Mouse (Mus musculus): ENCODE measurements around the gene Abcg1. TPM values are rescaled to one million over a fixed set of nuclear protein-coding genes. Genes with fewer than 3 reads are reported as not detected.

The Abcg1 gene
- polyA plus RNA-seq (2014; fragmentation: Nextera tagmentation; extraction: Ambion mirVana), result 8.4 and 9.6 TPM in 2 replicates

DNA sequence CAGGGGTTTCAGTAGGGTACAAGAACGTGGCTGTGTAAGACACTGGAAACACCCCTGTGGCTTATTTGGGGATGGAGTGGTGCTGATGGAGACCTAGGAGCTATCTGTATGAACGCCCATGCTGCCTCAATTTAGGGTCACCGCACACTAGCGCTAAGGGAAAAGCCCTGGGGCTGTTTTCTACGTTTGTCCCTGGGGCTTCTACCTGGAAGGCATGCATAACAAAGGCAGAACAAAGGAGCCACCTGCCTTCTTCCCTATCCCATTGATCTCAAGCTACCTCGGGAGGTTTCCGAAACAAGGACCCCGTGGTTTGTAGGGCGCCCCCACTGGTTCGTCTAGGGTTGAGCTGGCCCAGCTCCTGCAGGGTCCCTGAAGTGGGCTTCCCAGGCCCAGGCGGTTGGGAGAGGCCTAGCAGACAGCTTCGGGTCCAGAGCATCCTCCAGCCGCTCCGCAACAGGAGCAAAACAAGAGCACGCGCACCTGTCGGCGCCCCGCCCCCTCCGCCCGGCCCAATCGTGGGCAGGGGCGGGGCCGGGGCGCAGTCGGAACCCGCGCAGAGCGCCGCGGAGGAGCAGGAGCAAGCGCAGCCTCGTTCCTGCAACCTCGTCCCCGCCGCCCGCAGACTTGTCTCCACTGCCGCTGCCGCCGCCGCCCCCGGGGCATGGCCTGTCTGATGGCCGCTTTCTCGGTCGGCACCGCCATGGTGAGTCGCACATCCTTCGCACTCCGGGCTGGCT is at the start of gene Abcg1:
Gene Abcg1 (plus strand): TSS at position 525 of the 740 bp plus-strand sequence.
- peak; percentile 67 for DNase-seq
- 2% methylated on average over 49 of the region's 49 CpGs for WGBS
- peaks cover 38% of the 10 kb centered on the region for H3K27me3 ChIP-seq (ENCODE audit: insufficient read depth, low read length)
- peaks cover 9% of the 10 kb centered on the region; the same call in 1 of the 2 replicates for H3K9me3 ChIP-seq (ENCODE audit: low read depth, low read length)
- H3K4me2 ChIP-seq, result peak within 1 kb of the TSS; percentile 80
- 0 out of 2 replicates have a peak, but pooled peaks cover 4% of the 10 kb centered on the region for H3K4me1 ChIP-seq (ENCODE audit: insufficient read depth)
- ATAC-seq (ENCODE audit: insufficient read depth), result peak; percentile 64; the same call in 1 of the 2 replicates
- peak; percentile 24; the same call in 1 of the 2 replicates for TF ChIP-seq CTCF (IDR thresholded peaks at IDR 0.05; ENCODE audit: low read depth)
- no peaks in the 10 kb centered on the region for H3K36me3 ChIP-seq (ENCODE audit: insufficient read depth)
- peak within 1 kb of the TSS; percentile 47 for H3K4me3 ChIP-seq (ENCODE audit: low read depth, low read length)
- H3K9ac ChIP-seq, result peak within 1 kb of the TSS; percentile 27
- H3K27ac ChIP-seq (ENCODE audit: low read depth), result peak within 1 kb of the TSS; percentile 27; the same call in 1 of the 2 replicates

DNA sequence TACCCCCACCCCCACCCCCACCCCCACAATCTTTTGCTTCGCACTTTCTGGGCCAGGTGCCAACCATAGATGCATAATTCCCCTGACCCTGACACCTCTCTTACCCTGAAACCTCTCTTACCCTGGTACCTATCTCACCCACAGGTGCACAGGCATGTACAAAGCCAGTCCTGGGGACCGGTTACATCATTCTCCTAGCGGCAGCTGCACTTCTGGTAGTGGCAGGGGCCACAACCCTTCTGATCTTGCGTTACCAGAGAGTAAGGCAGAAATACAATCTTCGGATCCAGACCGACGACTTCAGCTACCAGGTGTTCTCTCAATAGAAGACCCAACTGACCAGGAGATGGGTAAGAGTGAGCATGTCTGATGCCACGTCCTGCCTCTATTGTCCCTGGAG is 49.1 kb upstream of the Abcg1 start:
- H3K4me1 ChIP-seq (ENCODE audit: insufficient read depth), result no peaks in the 10 kb centered on the region
- H3K9me3 ChIP-seq (ENCODE audit: low read depth, low read length), result no peaks in the 10 kb centered on the region
- H3K27ac ChIP-seq (ENCODE audit: low read depth), result no peak overlapping the region
- no peak overlapping the region for H3K9ac ChIP-seq
- no peaks in the 10 kb centered on the region for H3K27me3 ChIP-seq (ENCODE audit: insufficient read depth, low read length)
- H3K36me3 ChIP-seq (ENCODE audit: insufficient read depth), result no peaks in the 10 kb centered on the region
- H3K4me3 ChIP-seq (ENCODE audit: low read depth, low read length), result no peak overlapping the region
- DNase-seq (no peak), ATAC-seq (ENCODE audit: insufficient read depth) (no peak)
- no peak for TF ChIP-seq CTCF (IDR thresholded peaks at IDR 0.05; ENCODE audit: low read depth)
- no peak overlapping the region for H3K4me2 ChIP-seq
- 75% methylated on average over 8 of the region's 8 CpGs for WGBS

DNA sequence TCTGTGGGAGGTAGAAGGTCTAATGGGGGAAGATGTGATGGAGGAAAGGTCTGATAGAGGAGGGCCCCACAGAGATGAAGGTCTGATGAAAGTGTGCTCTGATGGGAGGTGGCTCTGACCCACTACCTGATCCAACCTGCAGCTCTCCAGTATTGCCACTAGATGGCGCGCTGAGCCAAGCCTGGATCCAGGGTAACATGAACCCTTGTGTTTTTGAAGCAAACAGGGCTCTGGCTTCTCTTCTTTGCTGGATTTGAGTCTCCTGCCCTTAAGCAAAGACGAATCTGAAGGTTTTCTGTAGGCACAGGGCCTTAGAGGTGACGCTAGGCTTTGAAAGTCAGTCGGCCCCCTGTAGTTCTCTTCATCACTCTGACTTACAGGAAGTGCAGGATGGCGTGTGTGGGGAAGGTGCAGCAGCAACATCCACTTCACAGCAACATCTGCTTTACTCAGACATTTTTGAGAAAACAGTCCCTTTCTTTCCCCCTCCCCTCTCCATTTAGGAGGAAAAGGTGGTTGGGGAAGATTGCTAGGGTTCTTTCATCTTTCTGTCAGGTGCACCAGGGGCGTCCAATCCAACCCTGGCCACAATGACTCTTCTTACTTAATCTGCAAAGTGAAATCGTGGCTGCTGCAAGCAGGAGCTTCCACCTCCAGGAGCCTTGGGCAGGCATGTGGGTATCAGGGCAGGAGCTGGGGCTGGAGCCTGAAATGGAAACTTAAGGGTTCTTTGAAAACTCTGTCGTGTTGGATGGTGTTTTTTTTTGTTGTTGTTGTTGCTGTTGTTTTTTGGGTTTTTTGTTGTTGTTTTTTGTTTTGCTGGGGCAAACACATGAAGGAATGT is 45.7 kb upstream of the Abcg1 start:
- Histone ChIP-seq H3K9me3 (ENCODE audit: low read depth, low read length) (no peaks in the 10 kb centered on the region), H3K27ac (ENCODE audit: low read depth) (no peak overlapping the region), H3K4me2 (no peak overlapping the region), H3K4me3 (ENCODE audit: low read depth, low read length) (no peak overlapping the region), H3K9ac (no peak overlapping the region), H3K36me3 (ENCODE audit: insufficient read depth) (no peaks in the 10 kb centered on the region), H3K27me3 (ENCODE audit: insufficient read depth, low read length) (no peaks in the 10 kb centered on the region), H3K4me1 (ENCODE audit: insufficient read depth) (no peaks in the 10 kb centered on the region)
- 30% methylated on average over 9 of the region's 9 CpGs for WGBS
- DNase-seq (peak; percentile 83), ATAC-seq (ENCODE audit: insufficient read depth) (no peak)
- peak; percentile 98 for TF ChIP-seq CTCF (IDR thresholded peaks at IDR 0.05; ENCODE audit: low read depth)

DNA sequence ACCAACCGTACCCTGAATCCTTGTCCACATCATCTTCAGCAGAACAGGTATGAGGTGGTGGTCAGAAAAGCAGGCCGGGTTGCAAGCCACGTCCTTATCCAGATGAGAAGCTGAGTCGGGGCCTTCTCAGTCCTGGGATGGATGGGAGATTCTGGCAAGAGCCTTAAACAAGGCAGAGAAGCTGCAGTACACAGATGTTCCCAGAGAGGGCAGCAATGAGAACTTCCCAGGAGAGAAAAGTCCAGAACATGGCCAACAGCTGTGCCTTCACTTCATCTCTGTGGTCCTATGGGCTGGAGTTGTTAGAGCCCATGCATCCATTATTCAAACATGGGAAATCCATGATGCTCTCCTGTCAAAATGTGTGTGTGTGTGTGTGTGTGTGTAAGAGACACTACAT is 39.2 kb upstream of the Abcg1 start:
- H3K36me3 ChIP-seq (ENCODE audit: insufficient read depth), result no peaks in the 10 kb centered on the region
- no peak overlapping the region for H3K4me2 ChIP-seq
- no peaks in the 10 kb centered on the region for H3K4me1 ChIP-seq (ENCODE audit: insufficient read depth)
- 53% methylated on average over 4 of the region's 4 CpGs for WGBS
- H3K9me3 ChIP-seq (ENCODE audit: low read depth, low read length), result no peaks in the 10 kb centered on the region
- H3K9ac ChIP-seq, result no peak overlapping the region
- H3K27me3 ChIP-seq (ENCODE audit: insufficient read depth, low read length), result no peaks in the 10 kb centered on the region
- H3K4me3 ChIP-seq (ENCODE audit: low read depth, low read length), result no peak overlapping the region
- peak; percentile 87 for DNase-seq
- no peak for ATAC-seq (ENCODE audit: insufficient read depth)
- no peak overlapping the region for H3K27ac ChIP-seq (ENCODE audit: low read depth)
- TF ChIP-seq CTCF (IDR thresholded peaks at IDR 0.05; ENCODE audit: low read depth), result peak; percentile 66

DNA sequence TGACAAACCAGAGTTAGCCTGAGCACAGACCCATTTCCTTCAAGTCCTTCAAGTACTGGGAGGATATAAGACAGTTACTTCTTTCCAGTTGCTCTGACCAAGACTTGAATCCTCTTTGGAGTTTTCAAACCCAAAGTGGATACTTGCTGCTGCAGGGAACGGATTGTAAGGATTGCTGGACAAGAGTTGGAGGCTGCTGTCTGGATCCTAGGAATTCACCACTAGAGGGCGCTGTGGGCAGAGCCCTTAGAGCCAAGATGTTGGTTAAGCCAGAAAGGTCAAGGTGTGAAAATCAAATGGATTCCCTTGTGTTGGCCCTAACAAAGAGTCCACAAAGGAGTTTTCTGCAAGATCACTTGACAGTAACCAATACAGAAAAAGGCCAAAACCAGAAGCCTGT is 38.0 kb upstream of the Abcg1 start:
- Histone ChIP-seq H3K4me2 (no peak overlapping the region), H3K9ac (no peak overlapping the region), H3K9me3 (ENCODE audit: low read depth, low read length) (no peaks in the 10 kb centered on the region), H3K4me3 (ENCODE audit: low read depth, low read length) (no peak overlapping the region), H3K27me3 (ENCODE audit: insufficient read depth, low read length) (no peaks in the 10 kb centered on the region), H3K36me3 (ENCODE audit: insufficient read depth) (no peaks in the 10 kb centered on the region), H3K4me1 (ENCODE audit: insufficient read depth) (no peaks in the 10 kb centered on the region), H3K27ac (ENCODE audit: low read depth) (no peak overlapping the region)
- ATAC-seq (ENCODE audit: insufficient read depth), result no peak
- TF ChIP-seq CTCF (IDR thresholded peaks at IDR 0.05; ENCODE audit: low read depth), result peak; percentile 86
- WGBS, result 10% methylated on average over 2 of the region's 2 CpGs
- peak; percentile 79 for DNase-seq

DNA sequence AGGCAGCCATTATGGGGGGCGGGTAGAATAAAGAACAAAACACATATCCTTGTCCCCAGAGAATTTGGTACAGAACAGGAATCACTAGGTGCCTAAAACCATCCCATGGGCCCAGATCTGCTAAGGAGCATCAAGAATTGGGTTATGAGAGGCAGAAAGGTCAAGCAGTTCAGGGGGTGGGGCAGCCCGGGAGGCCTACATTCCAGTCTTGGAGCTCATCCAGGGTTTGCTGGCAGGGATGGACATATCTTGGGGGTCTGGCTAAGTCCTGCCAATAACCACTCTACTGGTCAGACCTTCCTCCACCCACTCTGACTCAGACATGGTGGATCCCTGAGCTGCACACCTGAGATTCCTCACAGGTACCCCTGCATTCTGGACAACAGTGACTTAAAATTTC is 37.4 kb upstream of the Abcg1 start:
- H3K4me2 ChIP-seq, result no peak overlapping the region
- no peak overlapping the region for H3K4me3 ChIP-seq (ENCODE audit: low read depth, low read length)
- H3K4me1 ChIP-seq (ENCODE audit: insufficient read depth), result no peaks in the 10 kb centered on the region
- 59% methylated on average over 2 of the region's 2 CpGs for WGBS
- H3K9ac ChIP-seq, result no peak overlapping the region
- no peaks in the 10 kb centered on the region for H3K9me3 ChIP-seq (ENCODE audit: low read depth, low read length)
- H3K27me3 ChIP-seq (ENCODE audit: insufficient read depth, low read length), result no peaks in the 10 kb centered on the region
- DNase-seq (peak; percentile 55), ATAC-seq (ENCODE audit: insufficient read depth) (no peak)
- H3K36me3 ChIP-seq (ENCODE audit: insufficient read depth), result no peaks in the 10 kb centered on the region
- no peak overlapping the region for H3K27ac ChIP-seq (ENCODE audit: low read depth)
- no peak for TF ChIP-seq CTCF (IDR thresholded peaks at IDR 0.05; ENCODE audit: low read depth)

DNA sequence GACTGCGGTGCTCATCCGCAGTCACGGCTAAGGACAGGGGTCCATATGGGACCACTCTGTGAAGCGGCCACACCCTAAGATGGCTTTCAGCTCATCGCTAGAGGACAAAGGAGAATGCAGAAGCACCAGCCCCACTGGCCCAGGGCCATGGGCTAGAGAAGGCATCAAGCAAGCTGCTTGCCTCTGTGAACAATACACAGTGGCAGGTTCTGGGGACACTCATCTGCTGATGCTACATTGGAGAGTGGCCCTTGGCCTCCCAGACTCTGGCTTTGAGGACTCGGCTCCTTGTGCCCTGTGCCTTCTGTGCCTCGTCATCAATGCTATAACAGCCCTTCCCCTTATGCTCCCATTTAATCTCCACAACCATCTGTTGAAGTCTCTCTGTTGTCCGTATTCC is 36.2 kb upstream of the Abcg1 start:
- Histone ChIP-seq H3K27me3 (ENCODE audit: insufficient read depth, low read length) (no peaks in the 10 kb centered on the region), H3K36me3 (ENCODE audit: insufficient read depth) (no peaks in the 10 kb centered on the region), H3K9me3 (ENCODE audit: low read depth, low read length) (no peaks in the 10 kb centered on the region), H3K4me3 (ENCODE audit: low read depth, low read length) (no peak overlapping the region), H3K4me1 (ENCODE audit: insufficient read depth) (no peaks in the 10 kb centered on the region), H3K27ac (ENCODE audit: low read depth) (no peak overlapping the region), H3K9ac (no peak overlapping the region), H3K4me2 (no peak overlapping the region)
- ATAC-seq (ENCODE audit: insufficient read depth) (no peak), DNase-seq (no peak)
- TF ChIP-seq CTCF (IDR thresholded peaks at IDR 0.05; ENCODE audit: low read depth), result no peak
- WGBS, result 86% methylated on average over 8 of the region's 8 CpGs
